Mouse (Mus musculus): ENCODE measurements at regions not wholly inside any gene's neighbourhood (a gene's known extent, or its start where the extent isn't known, plus 50 kb on each side); places are given as distances from the start of the nearest gene placed in this dataset.

- no peak for ATAC-seq (ENCODE audit: low FRiP score)
- H3K4me2 ChIP-seq = no peak overlapping the region
- H3K9me3 ChIP-seq = no peaks in the 10 kb centered on the region
- H3K27ac ChIP-seq = no peak overlapping the region
- H3K4me3 ChIP-seq = no peak overlapping the region
- H3K36me3 ChIP-seq = no peaks in the 10 kb centered on the region
- H3K9ac ChIP-seq = no peak overlapping the region
- H3K4me1 ChIP-seq (replicated peaks) = no peaks in the 10 kb centered on the region
- H3K27me3 ChIP-seq = no peaks in the 10 kb centered on the region
- WGBS = 21% methylated on average over 2 of the region's 2 CpGs
Observed at GRCm38 (mm10) chr16:51577915-51578593, 453.0 kb upstream of the Cblb start.

DNA sequence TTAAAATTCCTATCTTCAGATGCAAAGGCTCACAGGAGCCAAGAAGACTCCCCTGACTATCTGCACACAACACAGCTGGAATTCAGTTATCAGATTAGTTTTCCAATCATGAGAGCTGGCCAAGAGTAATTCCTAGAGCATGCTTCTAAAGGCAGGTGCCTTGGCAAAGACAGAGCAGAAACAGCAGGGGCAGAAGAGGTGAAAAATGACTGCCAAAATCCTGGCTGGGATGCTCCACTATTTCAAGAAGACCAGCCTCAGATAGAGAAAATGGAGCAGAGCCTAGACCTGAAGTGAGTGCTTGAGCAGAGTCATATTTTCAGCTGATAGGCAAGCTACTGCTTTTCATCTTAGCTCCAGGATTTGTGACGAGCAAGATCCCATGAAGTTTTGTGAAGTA, 450.5 kb upstream of the Cblb start:
- no peaks in the 10 kb centered on the region for H3K27me3 ChIP-seq
- no peak for ATAC-seq (ENCODE audit: low FRiP score)
- no peaks in the 10 kb centered on the region for H3K4me1 ChIP-seq (replicated peaks)
- WGBS = 64% methylated on average over 1 of the region's 1 CpGs
- no peak overlapping the region for H3K27ac ChIP-seq
- H3K9ac ChIP-seq = no peak overlapping the region
- H3K4me2 ChIP-seq = no peak overlapping the region
- H3K4me3 ChIP-seq = no peak overlapping the region
- no peaks in the 10 kb centered on the region for H3K36me3 ChIP-seq
- no peaks in the 10 kb centered on the region for H3K9me3 ChIP-seq

DNA sequence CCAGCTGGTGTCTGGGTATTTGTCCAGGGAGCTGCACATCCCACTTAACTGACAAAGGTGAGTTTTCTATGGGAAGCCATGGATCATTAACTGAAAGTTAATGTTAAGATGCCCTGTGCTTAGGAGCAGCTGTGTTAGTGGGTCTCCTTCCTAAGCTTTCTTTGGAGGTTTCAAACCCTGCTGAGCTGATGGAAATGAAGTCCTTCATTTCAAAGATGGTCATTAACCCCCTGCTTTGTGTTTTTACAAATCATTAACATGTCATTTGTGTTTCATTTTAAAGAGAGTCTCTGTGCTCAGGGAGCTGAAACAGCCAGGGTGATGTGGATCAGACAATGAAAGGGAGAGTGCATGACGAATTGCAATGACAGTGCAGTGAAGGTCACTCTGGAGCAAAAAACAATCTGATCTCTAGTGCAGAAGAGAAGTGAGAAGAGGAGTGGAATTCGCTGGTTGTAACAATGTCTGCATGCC, 441.1 kb upstream of the Cblb start:
- H3K4me2 ChIP-seq = no peak overlapping the region
- peak; percentile 83 for ATAC-seq (ENCODE audit: low FRiP score)
- WGBS = 4% methylated on average over 2 of the region's 2 CpGs
- H3K9ac ChIP-seq = no peak overlapping the region
- H3K9me3 ChIP-seq = no peaks in the 10 kb centered on the region
- H3K4me3 ChIP-seq = no peak overlapping the region
- no peaks in the 10 kb centered on the region for H3K27me3 ChIP-seq
- peak overlapping the region; percentile 72 for H3K27ac ChIP-seq
- H3K4me1 ChIP-seq (replicated peaks) = peaks cover 14% of the 10 kb centered on the region
- no peaks in the 10 kb centered on the region for H3K36me3 ChIP-seq

- ATAC-seq (ENCODE audit: low FRiP score) = no peak
- H3K27ac ChIP-seq = no peak overlapping the region
- H3K4me1 ChIP-seq (replicated peaks) = no peaks in the 10 kb centered on the region
- no peaks in the 10 kb centered on the region for H3K27me3 ChIP-seq
- no peaks in the 10 kb centered on the region for H3K36me3 ChIP-seq
- no peak overlapping the region for H3K4me3 ChIP-seq
- no peak overlapping the region for H3K9ac ChIP-seq
- no peaks in the 10 kb centered on the region for H3K9me3 ChIP-seq
- H3K4me2 ChIP-seq = no peak overlapping the region
Observed at GRCm38 (mm10) chr16:51617579-51617978, 413.4 kb upstream of the Cblb start.

DNA sequence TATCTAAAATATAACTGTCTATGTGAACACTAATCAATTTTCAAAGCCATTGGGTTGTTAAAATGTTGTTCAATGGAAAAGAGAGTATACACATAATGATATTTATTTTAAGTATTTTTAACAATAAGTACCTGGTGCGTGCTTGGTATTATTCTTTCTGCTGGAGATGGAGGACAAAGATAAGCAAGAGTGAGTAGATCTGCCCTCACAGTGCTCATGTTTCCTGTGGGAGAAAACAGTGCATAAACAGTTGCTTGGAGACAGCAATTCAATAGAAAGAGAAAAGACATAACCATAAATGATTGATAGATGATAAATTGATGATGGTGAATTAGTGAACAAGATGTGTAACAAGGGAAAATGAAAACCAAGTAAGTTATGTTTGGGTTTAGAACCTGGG, 384.4 kb upstream of the Cblb start:
- 90% methylated on average over 1 of the region's 1 CpGs for WGBS
- H3K27me3 ChIP-seq = no peaks in the 10 kb centered on the region
- H3K27ac ChIP-seq = no peak overlapping the region
- no peak overlapping the region for H3K4me2 ChIP-seq
- no peak overlapping the region for H3K9ac ChIP-seq
- ATAC-seq (ENCODE audit: low FRiP score) = no peak
- no peak overlapping the region for H3K4me3 ChIP-seq
- no peaks in the 10 kb centered on the region for H3K36me3 ChIP-seq
- no peaks in the 10 kb centered on the region for H3K9me3 ChIP-seq
- no peaks in the 10 kb centered on the region for H3K4me1 ChIP-seq (replicated peaks)

GRCm38 (mm10) chr16:51650100-51650499, 380.9 kb upstream of the Cblb start:
- H3K27me3 ChIP-seq = no peaks in the 10 kb centered on the region
- no peak for ATAC-seq (ENCODE audit: low FRiP score)
- H3K36me3 ChIP-seq = no peaks in the 10 kb centered on the region
- H3K9me3 ChIP-seq = no peaks in the 10 kb centered on the region
- no peaks in the 10 kb centered on the region for H3K4me1 ChIP-seq (replicated peaks)
- no peak overlapping the region for H3K4me3 ChIP-seq
- no peak overlapping the region for H3K4me2 ChIP-seq
- whole genome bisulfite sequencing = 64% methylated on average over 5 of the region's 5 CpGs
- no peak overlapping the region for H3K9ac ChIP-seq
- H3K27ac ChIP-seq = no peak overlapping the region

DNA sequence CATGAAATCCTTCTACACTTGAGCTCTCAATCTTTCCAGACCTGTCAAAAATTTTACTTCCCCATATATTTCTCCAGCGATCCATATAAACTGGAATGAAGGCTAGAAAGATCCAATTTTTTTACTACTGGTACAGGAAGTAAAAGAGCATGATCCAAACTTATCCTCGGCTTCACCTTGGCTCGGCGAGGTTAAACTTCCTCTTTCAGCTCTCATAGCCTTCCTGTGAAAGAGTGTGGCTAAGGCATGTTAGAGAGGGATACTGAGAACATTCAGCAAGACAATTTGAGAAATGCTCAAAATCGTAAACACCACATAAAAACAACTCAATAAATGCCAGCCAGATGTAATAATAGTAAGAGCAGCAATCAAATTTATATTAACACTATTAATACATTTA, 380.3 kb upstream of the Cblb start:
- no peak overlapping the region for H3K4me3 ChIP-seq
- WGBS = 96% methylated on average over 5 of the region's 5 CpGs
- H3K9me3 ChIP-seq = no peaks in the 10 kb centered on the region
- no peak overlapping the region for H3K9ac ChIP-seq
- ATAC-seq (ENCODE audit: low FRiP score) = no peak
- no peaks in the 10 kb centered on the region for H3K4me1 ChIP-seq (replicated peaks)
- H3K27ac ChIP-seq = no peak overlapping the region
- H3K4me2 ChIP-seq = no peak overlapping the region
- H3K27me3 ChIP-seq = no peaks in the 10 kb centered on the region
- no peaks in the 10 kb centered on the region for H3K36me3 ChIP-seq

GRCm38 (mm10) chr16:51661693-51662092, 369.3 kb upstream of the Cblb start:
- Histone ChIP-seq H3K4me3 (no peak overlapping the region), H3K4me2 (no peak overlapping the region), H3K4me1 (replicated peaks) (0 out of 2 replicates have a peak, but pooled peaks cover 3% of the 10 kb centered on the region), H3K36me3 (no peaks in the 10 kb centered on the region), H3K27me3 (no peaks in the 10 kb centered on the region), H3K9ac (no peak overlapping the region), H3K27ac (no peak overlapping the region), H3K9me3 (no peaks in the 10 kb centered on the region)
- ATAC-seq (ENCODE audit: low FRiP score) = no peak
- WGBS = 95% methylated on average over 1 of the region's 1 CpGs

DNA sequence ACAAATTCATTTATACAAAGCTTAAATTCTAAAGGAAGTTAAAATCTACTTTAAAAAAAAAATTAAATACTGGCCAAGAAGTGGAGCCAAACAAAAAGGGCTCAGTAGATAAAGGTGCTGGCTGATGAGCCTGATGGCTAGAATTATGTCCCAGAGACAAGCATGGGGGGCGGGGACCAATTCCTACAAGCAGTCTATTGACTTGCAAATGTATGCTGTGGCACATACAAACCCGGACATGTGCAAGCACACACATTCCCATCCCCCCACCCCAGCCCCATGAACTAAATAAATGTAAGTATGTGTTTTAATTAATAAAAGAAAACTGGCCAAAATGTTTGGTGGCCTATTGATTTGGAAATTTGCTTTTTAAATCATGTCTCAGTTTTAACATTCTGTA, 366.7 kb upstream of the Cblb start:
- Histone ChIP-seq H3K4me2 (no peak overlapping the region), H3K27me3 (no peaks in the 10 kb centered on the region), H3K36me3 (no peaks in the 10 kb centered on the region), H3K27ac (no peak overlapping the region), H3K9ac (no peak overlapping the region), H3K9me3 (no peaks in the 10 kb centered on the region), H3K4me1 (replicated peaks) (0 out of 2 replicates have a peak, but pooled peaks cover 3% of the 10 kb centered on the region), H3K4me3 (no peak overlapping the region)
- 23% methylated on average over 2 of the region's 2 CpGs for WGBS
- ATAC-seq (ENCODE audit: low FRiP score) = no peak

GRCm38 (mm10) chr16:51675101-51675500, 355.9 kb upstream of the Cblb start:
- WGBS = 88% methylated on average over 3 of the region's 3 CpGs
- no peaks in the 10 kb centered on the region for H3K9me3 ChIP-seq
- ATAC-seq (ENCODE audit: low FRiP score) = no peak

DNA sequence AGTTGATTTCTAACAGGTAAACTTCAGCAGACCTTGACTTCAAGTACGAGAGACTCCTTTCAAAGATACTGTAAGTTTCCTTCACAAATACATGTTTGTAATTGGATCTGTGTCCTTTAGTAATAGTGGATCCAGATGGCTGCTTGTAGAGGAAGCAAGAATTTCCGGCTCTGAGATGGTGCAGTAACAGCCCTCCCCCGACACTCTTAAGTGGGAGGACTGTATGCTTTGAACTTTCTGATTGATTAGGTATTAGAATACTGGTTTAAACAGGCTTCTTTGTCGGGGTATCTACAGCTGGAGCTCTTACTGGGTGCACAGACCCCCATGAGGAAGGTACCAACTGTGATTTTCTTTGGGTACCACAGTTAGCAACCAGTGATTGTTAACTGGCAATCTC, 355.0 kb upstream of the Cblb start:
- ATAC-seq (ENCODE audit: low FRiP score) = no peak
- H3K9ac ChIP-seq = no peak overlapping the region
- WGBS = 65% methylated on average over 4 of the region's 4 CpGs

More at GRCm38 (mm10) chr16:51675101-51675500, 355.9 kb upstream of the Cblb start:
- Histone ChIP-seq H3K27ac (no peak overlapping the region), H3K9ac (no peak overlapping the region), H3K36me3 (no peaks in the 10 kb centered on the region), H3K4me1 (replicated peaks) (no peaks in the 10 kb centered on the region), H3K4me2 (no peak overlapping the region), H3K4me3 (no peak overlapping the region), H3K27me3 (no peaks in the 10 kb centered on the region)

DNA sequence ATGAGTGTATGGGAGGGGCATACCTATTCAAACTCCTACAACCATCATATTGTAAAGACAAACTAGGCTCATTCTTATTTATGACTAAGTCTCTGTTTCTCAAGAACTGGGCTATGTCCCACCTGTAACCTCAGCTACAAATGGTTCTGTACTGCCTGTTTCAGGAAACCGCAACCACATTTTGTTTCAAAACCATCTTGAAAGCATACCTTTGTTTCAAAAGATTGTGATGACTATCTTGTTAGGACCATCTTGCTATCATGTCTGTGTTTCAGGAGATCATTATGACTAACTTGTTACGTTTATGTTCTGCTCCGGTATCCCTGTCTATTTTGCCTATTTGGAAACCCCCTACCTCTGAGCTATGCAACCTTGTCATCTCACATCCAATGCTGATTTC, 340.2 kb upstream of the Cblb start:
- H3K4me1 ChIP-seq (replicated peaks) = no peaks in the 10 kb centered on the region
- H3K9me3 ChIP-seq = no peaks in the 10 kb centered on the region
- no peaks in the 10 kb centered on the region for H3K27me3 ChIP-seq
- H3K4me3 ChIP-seq = no peak overlapping the region
- no peak overlapping the region for H3K27ac ChIP-seq
- H3K36me3 ChIP-seq = no peaks in the 10 kb centered on the region
- H3K4me2 ChIP-seq = no peak overlapping the region
- 98% methylated on average over 3 of the region's 3 CpGs for WGBS
- no peak for ATAC-seq (ENCODE audit: low FRiP score)
- H3K9ac ChIP-seq = no peak overlapping the region

More for the DNA sequence above, 355.0 kb upstream of the Cblb start:
- Histone ChIP-seq H3K9me3 (no peaks in the 10 kb centered on the region), H3K27me3 (no peaks in the 10 kb centered on the region), H3K4me3 (no peak overlapping the region), H3K27ac (no peak overlapping the region), H3K4me1 (replicated peaks) (no peaks in the 10 kb centered on the region), H3K4me2 (no peak overlapping the region), H3K36me3 (no peaks in the 10 kb centered on the region)

DNA sequence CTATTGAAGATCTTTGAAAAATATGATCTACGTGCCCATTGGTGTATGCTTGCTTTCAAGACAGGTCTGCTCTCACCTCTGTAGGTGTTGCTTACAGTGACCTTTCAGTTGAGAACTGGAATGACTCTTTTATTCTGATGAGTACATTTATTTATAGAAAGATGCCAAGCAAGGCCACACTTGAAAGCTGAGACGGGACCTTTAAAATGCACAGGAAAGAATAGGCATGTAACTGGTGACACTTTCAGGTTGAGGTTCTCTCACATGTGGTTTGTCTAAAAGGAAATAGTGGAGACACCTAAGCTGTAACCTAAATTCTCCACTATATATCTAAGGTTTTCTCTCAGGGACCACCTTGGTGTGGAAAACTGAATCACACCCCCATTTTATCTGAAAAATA, 326.0 kb upstream of the Cblb start:
- Histone ChIP-seq H3K4me2 (no peak overlapping the region), H3K4me3 (no peak overlapping the region), H3K36me3 (no peaks in the 10 kb centered on the region), H3K9ac (no peak overlapping the region), H3K27ac (no peak overlapping the region), H3K9me3 (no peaks in the 10 kb centered on the region), H3K27me3 (no peaks in the 10 kb centered on the region), H3K4me1 (replicated peaks) (no peaks in the 10 kb centered on the region)
- no peak for ATAC-seq (ENCODE audit: low FRiP score)
- 89% methylated on average over 2 of the region's 2 CpGs for WGBS
